Mouse (Mus musculus): ENCODE results near the gene Sipa1l1. TPM values are rescaled to one million over a fixed set of nuclear protein-coding genes. Genes with fewer than 3 reads are reported as not detected.

Sipa1l1 gene
- polyA plus RNA-seq, 1 experiment from 2014 or later, result 32.8 TPM

DNA sequence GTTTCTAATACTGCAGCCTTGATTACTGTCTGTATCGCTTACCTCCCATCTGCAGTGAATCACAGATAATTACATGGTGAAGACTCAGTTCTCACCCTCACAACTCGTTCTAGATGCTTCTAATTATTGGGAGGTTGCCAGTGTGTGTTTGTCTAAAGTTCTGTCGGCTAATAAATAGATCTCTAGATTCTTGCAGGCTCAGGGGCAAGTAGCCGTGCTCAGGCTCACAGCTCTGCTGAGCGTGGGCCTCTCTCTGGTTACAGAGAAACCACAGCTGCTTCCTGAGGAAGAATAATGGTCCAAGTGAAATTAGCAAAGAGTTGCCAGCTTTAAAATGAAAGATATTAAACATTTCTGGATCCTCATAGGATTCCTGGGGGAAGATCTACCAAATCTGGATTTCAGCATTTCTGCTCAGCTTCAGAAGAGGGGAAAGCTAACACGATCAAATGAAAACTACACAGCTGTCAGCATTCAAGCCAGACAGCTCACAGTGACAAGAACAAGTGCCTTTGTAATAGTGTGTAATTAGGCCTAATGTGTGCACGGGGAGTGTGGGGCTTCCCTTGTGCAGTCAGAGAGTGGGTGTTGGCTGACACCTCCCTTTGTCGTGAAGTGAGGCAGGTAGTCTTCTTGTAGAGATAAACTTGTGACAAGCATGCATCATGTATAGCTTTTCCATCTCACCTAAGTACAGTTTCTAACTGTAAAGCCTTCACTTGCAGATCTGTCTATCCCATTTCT lies 225.2 kb downstream of the Sipa1l1 start:
- Histone ChIP-seq H3K9ac (ENCODE audit: low read length) (0 out of 2 replicates have a peak overlapping the region, but pooled peaks have one; percentile 5), H3K4me3 (replicated peaks; ENCODE audit: low read length) (no peak overlapping the region), H3K27ac (ENCODE audit: low read length) (peak overlapping the region; percentile 35), H3K27me3 (ENCODE audit: control insufficient read depth, insufficient read depth, low read length) (no peaks in the 10 kb centered on the region), H3K4me1 (ENCODE audit: control insufficient read depth, insufficient read depth, low read length) (peaks cover 20% of the 10 kb centered on the region), H3K9me3 (replicated peaks; ENCODE audit: control insufficient read depth, low read length) (no peaks in the 10 kb centered on the region), H3K36me3 (ENCODE audit: control insufficient read depth, insufficient read depth, low read length) (no peaks in the 10 kb centered on the region), H3K4me2 (ENCODE audit: low read depth, low read length) (no peak overlapping the region)
- 27% methylated on average over 8 of the region's 8 CpGs for WGBS
- no peak for ATAC-seq (ENCODE audit: insufficient read depth, low FRiP score)

- 69% methylated on average over 4 of the region's 4 CpGs for WGBS
- no peaks in the 10 kb centered on the region for H3K9me3 ChIP-seq (replicated peaks; ENCODE audit: control insufficient read depth, low read length)
- peak overlapping the region; percentile 35; the same call in 1 of the 2 replicates for H3K27ac ChIP-seq (ENCODE audit: low read length)
- no peak overlapping the region for H3K4me3 ChIP-seq (replicated peaks; ENCODE audit: low read length)
- no peak for ATAC-seq (ENCODE audit: insufficient read depth, low FRiP score)
- no peak overlapping the region for H3K9ac ChIP-seq (ENCODE audit: low read length)
- H3K36me3 ChIP-seq (ENCODE audit: control insufficient read depth, insufficient read depth, low read length), result no peaks in the 10 kb centered on the region
- no peak overlapping the region for H3K4me2 ChIP-seq (ENCODE audit: low read depth, low read length)
- H3K27me3 ChIP-seq (ENCODE audit: control insufficient read depth, insufficient read depth, low read length), result no peaks in the 10 kb centered on the region
- peaks cover 26% of the 10 kb centered on the region for H3K4me1 ChIP-seq (ENCODE audit: control insufficient read depth, insufficient read depth, low read length)
Measured at GRCm38 (mm10) chr12:82395194-82395593, 226.1 kb downstream of the Sipa1l1 start.

- ATAC-seq (ENCODE audit: insufficient read depth, low FRiP score), result no peak
- H3K9me3 ChIP-seq (replicated peaks; ENCODE audit: control insufficient read depth, low read length), result no peaks in the 10 kb centered on the region
- peak overlapping the region; percentile 38 for H3K27ac ChIP-seq (ENCODE audit: low read length)
- WGBS, result 67% methylated on average over 8 of the region's 8 CpGs
- 0 out of 2 replicates have a peak overlapping the region, but pooled peaks have one; percentile 11 for H3K4me2 ChIP-seq (ENCODE audit: low read depth, low read length)
- peaks cover 42% of the 10 kb centered on the region for H3K4me1 ChIP-seq (ENCODE audit: control insufficient read depth, insufficient read depth, low read length)
- H3K9ac ChIP-seq (ENCODE audit: low read length), result 0 out of 2 replicates have a peak overlapping the region, but pooled peaks have one; percentile 7
- no peak overlapping the region for H3K4me3 ChIP-seq (replicated peaks; ENCODE audit: low read length)
- no peaks in the 10 kb centered on the region for H3K27me3 ChIP-seq (ENCODE audit: control insufficient read depth, insufficient read depth, low read length)
- no peaks in the 10 kb centered on the region for H3K36me3 ChIP-seq (ENCODE audit: control insufficient read depth, insufficient read depth, low read length)
Measured at GRCm38 (mm10) chr12:82397193-82397592, 228.1 kb downstream of the Sipa1l1 start.

DNA sequence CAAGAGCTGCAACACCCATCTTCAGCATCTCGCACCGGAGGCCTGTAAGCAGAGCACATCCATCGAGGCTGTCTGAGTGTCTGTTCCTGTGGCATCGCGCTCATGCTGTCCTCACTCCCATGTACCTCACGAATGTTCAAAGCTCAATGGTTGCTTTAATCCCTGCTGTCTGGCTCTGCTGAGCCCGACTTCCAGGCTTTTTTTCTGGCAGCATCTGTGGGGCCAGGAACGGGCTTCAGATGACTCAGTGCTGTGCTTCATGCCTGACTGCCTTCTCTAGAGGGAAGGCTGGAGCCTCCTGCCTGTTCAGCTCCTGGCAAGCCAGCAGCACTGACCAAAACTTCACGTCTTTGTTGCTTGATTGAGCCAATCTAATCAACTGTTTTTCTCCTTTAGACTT lies 228.6 kb downstream of the Sipa1l1 start:
- Histone ChIP-seq H3K4me2 (ENCODE audit: low read depth, low read length) (no peak overlapping the region), H3K27ac (ENCODE audit: low read length) (peak overlapping the region; percentile 38; the same call in 1 of the 2 replicates), H3K36me3 (ENCODE audit: control insufficient read depth, insufficient read depth, low read length) (no peaks in the 10 kb centered on the region), H3K4me1 (ENCODE audit: control insufficient read depth, insufficient read depth, low read length) (peaks cover 45% of the 10 kb centered on the region), H3K27me3 (ENCODE audit: control insufficient read depth, insufficient read depth, low read length) (no peaks in the 10 kb centered on the region), H3K4me3 (replicated peaks; ENCODE audit: low read length) (no peak overlapping the region), H3K9ac (ENCODE audit: low read length) (0 out of 2 replicates have a peak overlapping the region, but pooled peaks have one; percentile 7), H3K9me3 (replicated peaks; ENCODE audit: control insufficient read depth, low read length) (no peaks in the 10 kb centered on the region)
- ATAC-seq (ENCODE audit: insufficient read depth, low FRiP score), result 0 out of 2 replicates have a peak, but pooled peaks have one; percentile 15
- 58% methylated on average over 9 of the region's 9 CpGs for WGBS

DNA sequence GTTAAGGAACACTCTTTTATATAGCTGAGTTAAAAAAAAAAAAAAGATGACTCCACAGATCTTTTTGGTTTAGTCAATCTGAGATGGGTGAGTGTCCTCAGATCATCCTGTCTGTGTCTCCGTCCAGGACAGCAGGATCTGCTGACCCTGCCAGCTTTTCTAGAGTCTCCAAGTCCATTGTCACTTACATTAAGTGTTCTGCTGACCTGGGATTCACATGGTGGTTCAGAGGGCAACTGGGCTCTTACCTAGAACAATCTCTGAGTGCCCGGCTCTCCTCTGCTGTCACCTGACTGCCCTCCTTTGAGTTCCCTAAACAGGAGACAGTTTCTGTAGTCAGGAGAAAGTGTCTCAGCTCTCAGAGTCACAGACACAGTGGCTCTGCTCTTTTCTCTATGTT lies 229.8 kb downstream of the Sipa1l1 start:
- Histone ChIP-seq H3K36me3 (ENCODE audit: control insufficient read depth, insufficient read depth, low read length) (no peaks in the 10 kb centered on the region), H3K27ac (ENCODE audit: low read length) (no peak overlapping the region), H3K4me3 (replicated peaks; ENCODE audit: low read length) (no peak overlapping the region), H3K9ac (ENCODE audit: low read length) (no peak overlapping the region), H3K4me2 (ENCODE audit: low read depth, low read length) (no peak overlapping the region), H3K4me1 (ENCODE audit: control insufficient read depth, insufficient read depth, low read length) (peaks cover 41% of the 10 kb centered on the region), H3K9me3 (replicated peaks; ENCODE audit: control insufficient read depth, low read length) (no peaks in the 10 kb centered on the region), H3K27me3 (ENCODE audit: control insufficient read depth, insufficient read depth, low read length) (no peaks in the 10 kb centered on the region)
- no peak for ATAC-seq (ENCODE audit: insufficient read depth, low FRiP score)
- WGBS, result 88% methylated on average over 2 of the region's 2 CpGs

DNA sequence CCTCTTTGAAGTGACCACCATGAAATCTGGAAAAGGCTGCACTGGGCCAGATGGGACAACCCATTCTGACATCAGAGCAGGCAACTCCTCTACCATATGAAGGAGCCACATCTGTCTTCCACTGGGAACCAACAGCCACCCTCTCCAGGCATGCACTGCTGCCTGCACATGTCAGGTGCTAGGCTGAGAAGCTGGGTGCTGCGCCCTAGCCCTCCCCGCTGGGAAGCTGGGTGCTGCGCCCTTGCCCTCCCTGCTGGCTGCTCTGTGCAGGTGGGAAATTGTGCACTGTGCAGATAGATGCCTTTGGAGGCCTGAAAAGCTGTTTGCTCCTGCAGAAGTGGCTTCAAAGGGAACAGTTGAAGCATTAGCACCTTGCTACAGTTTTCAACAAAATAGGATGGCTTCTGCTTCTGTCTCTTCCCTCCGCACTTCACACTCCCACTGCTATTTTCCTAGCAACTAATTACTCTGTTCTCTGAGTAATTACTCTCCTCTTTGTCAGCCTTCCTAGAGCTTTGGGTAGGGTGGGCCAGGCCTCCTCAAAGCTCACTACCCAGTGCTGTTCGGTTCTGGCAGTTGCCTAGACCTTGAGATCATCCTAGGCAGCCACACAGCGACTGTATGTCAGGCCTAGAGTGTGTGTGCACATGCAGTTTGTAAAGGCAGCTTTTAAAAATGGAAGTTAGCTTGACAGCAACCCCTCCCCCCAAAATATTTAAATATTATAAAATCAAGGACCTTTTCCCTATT lies 231.0 kb downstream of the Sipa1l1 start:
- WGBS, result 72% methylated on average over 6 of the region's 6 CpGs
- Histone ChIP-seq H3K9ac (ENCODE audit: low read length) (no peak overlapping the region), H3K4me2 (ENCODE audit: low read depth, low read length) (no peak overlapping the region), H3K4me1 (ENCODE audit: control insufficient read depth, insufficient read depth, low read length) (peaks cover 36% of the 10 kb centered on the region), H3K4me3 (replicated peaks; ENCODE audit: low read length) (no peak overlapping the region), H3K9me3 (replicated peaks; ENCODE audit: control insufficient read depth, low read length) (no peaks in the 10 kb centered on the region), H3K27ac (ENCODE audit: low read length) (peak overlapping the region; percentile 77; the same call in 1 of the 2 replicates), H3K36me3 (ENCODE audit: control insufficient read depth, insufficient read depth, low read length) (no peaks in the 10 kb centered on the region), H3K27me3 (ENCODE audit: control insufficient read depth, insufficient read depth, low read length) (no peaks in the 10 kb centered on the region)
- no peak for ATAC-seq (ENCODE audit: insufficient read depth, low FRiP score)

DNA sequence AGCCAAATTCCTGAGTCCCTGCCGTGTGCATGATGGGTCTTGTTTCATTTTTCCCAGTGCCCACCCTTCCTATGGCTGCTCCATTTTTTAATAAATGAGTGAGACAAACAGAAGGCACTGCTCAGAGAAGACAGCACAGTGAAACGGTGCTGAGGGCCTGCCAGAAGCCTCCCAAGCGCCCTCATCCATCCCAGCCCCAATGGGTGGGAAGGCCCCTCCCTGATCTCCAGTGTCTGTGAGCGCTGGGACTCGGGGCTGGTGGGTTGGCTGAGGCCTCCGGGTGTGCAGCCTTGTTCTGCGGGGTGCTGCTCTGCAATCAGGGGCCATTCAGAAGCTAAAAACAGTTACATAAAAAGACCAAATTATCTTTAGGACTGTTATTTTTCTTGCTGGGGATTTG lies 231.7 kb downstream of the Sipa1l1 start:
- Histone ChIP-seq H3K9me3 (replicated peaks; ENCODE audit: control insufficient read depth, low read length) (no peaks in the 10 kb centered on the region), H3K36me3 (ENCODE audit: control insufficient read depth, insufficient read depth, low read length) (no peaks in the 10 kb centered on the region), H3K27me3 (ENCODE audit: control insufficient read depth, insufficient read depth, low read length) (no peaks in the 10 kb centered on the region), H3K4me1 (ENCODE audit: control insufficient read depth, insufficient read depth, low read length) (peaks cover 36% of the 10 kb centered on the region), H3K4me3 (replicated peaks; ENCODE audit: low read length) (no peak overlapping the region), H3K9ac (ENCODE audit: low read length) (no peak overlapping the region), H3K4me2 (ENCODE audit: low read depth, low read length) (no peak overlapping the region), H3K27ac (ENCODE audit: low read length) (peak overlapping the region; percentile 77)
- WGBS, result 40% methylated on average over 7 of the region's 7 CpGs
- peak; percentile 68 for ATAC-seq (ENCODE audit: insufficient read depth, low FRiP score)

DNA sequence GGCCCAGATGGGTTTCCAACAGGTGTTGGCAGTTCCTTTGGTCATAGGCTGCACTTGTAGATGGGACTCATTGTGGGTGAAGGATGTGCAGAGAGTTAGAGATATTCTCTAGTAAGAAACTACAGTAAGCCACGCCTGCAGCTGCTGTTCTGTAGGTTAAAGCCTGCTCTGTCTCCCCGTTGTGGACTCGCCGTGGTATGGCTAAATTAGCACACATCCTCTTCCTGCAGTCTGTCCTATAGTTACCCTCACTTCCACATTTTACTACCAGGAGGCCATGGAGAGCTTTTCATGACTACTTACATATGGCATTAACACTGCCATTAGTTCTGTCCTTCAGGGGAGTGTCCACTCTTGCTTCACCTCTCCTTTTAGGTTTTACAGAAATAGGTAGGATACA lies 232.3 kb downstream of the Sipa1l1 start:
- no peak for ATAC-seq (ENCODE audit: insufficient read depth, low FRiP score)
- Histone ChIP-seq H3K27ac (ENCODE audit: low read length) (peak overlapping the region; percentile 77), H3K4me2 (ENCODE audit: low read depth, low read length) (no peak overlapping the region)

GRCm38 (mm10) chr12:82402635-82403034 lies 233.5 kb downstream of the Sipa1l1 start:
- 76% methylated on average over 9 of the region's 9 CpGs for WGBS
- no peak for ATAC-seq (ENCODE audit: insufficient read depth, low FRiP score)
- Histone ChIP-seq H3K9me3 (replicated peaks; ENCODE audit: control insufficient read depth, low read length) (no peaks in the 10 kb centered on the region), H3K4me3 (replicated peaks; ENCODE audit: low read length) (no peak overlapping the region), H3K4me1 (ENCODE audit: control insufficient read depth, insufficient read depth, low read length) (peaks cover 36% of the 10 kb centered on the region), H3K27ac (ENCODE audit: low read length) (peak overlapping the region; percentile 9; the same call in 1 of the 2 replicates), H3K36me3 (ENCODE audit: control insufficient read depth, insufficient read depth, low read length) (no peaks in the 10 kb centered on the region), H3K9ac (ENCODE audit: low read length) (no peak overlapping the region), H3K27me3 (ENCODE audit: control insufficient read depth, insufficient read depth, low read length) (no peaks in the 10 kb centered on the region), H3K4me2 (ENCODE audit: low read depth, low read length) (no peak overlapping the region)

More for the DNA sequence above, 232.3 kb downstream of the Sipa1l1 start:
- H3K4me3 ChIP-seq (replicated peaks; ENCODE audit: low read length), result no peak overlapping the region
- peaks cover 36% of the 10 kb centered on the region for H3K4me1 ChIP-seq (ENCODE audit: control insufficient read depth, insufficient read depth, low read length)
- H3K9me3 ChIP-seq (replicated peaks; ENCODE audit: control insufficient read depth, low read length), result no peaks in the 10 kb centered on the region
- H3K27me3 ChIP-seq (ENCODE audit: control insufficient read depth, insufficient read depth, low read length), result no peaks in the 10 kb centered on the region
- H3K36me3 ChIP-seq (ENCODE audit: control insufficient read depth, insufficient read depth, low read length), result no peaks in the 10 kb centered on the region
- no peak overlapping the region for H3K9ac ChIP-seq (ENCODE audit: low read length)
- 63% methylated on average over 4 of the region's 4 CpGs for WGBS

Measured in stomach, embryonic 16.5 days (tissue).